ENCODE assay signal across 15 mouse cellular contexts in genomic region chr6:52630625-52631024, GRCm38 (mm10).
"Had no signal": no experiment of that assay in that cellular context is flagged by ENCODE, and none has a peak within 500 bp of the region (broad histone marks: within the 10 kb centered on the region; RNA-seq: fewer than 3 reads in every experiment).

No protein-coding gene starts in this region.

- H3K4me3 ChIP-seq: liver, embryonic 12.5 days; megakaryocyte, embryonic 14.5 days; midbrain, embryonic 13.5 days; midbrain, embryonic 15.5 days; neural tube, embryonic 12.5 days had no signal

- H3K27ac ChIP-seq: liver, embryonic 12.5 days; liver, embryonic 14.5 days; midbrain, embryonic 13.5 days; midbrain, embryonic 15.5 days; neural tube, embryonic 12.5 days had no signal

- H3K36me3 ChIP-seq: midbrain, embryonic 15.5 days had no signal

- H3K27me3 ChIP-seq: liver, embryonic 12.5 days; megakaryocyte, embryonic 14.5 days; midbrain, embryonic 13.5 days; midbrain, embryonic 15.5 days; neural tube, embryonic 12.5 days had no signal

- H3K9me3 ChIP-seq: liver, embryonic 12.5 days; megakaryocyte, embryonic 14.5 days; midbrain, embryonic 13.5 days; midbrain, embryonic 15.5 days; neural tube, embryonic 12.5 days had no signal

- H3K4me2 ChIP-seq: liver, embryonic 12.5 days; lung, embryonic 14.5 days; midbrain, embryonic 11.5 days; midbrain, embryonic 13.5 days; midbrain, embryonic 15.5 days; neural tube, embryonic 12.5 days had no signal

- H3K4me1 ChIP-seq: midbrain, embryonic 13.5 days; midbrain, embryonic 15.5 days; neural tube, embryonic 12.5 days had no signal

- ATAC-seq: liver, embryonic 12.5 days; midbrain, embryonic 13.5 days; midbrain, embryonic 15.5 days had no signal

- H3K9ac ChIP-seq: liver, embryonic 12.5 days; liver, embryonic 14.5 days; lung, embryonic 14.5 days; midbrain, embryonic 13.5 days; midbrain, embryonic 15.5 days; neural tube, embryonic 12.5 days had no signal

- DNase-seq: lung, adult 18-20 months; lung, embryonic 14.5 days; lung, postnatal 10 days; lung, postnatal 4 days; right cerebral cortex, postnatal 14 days; thymus, adult 18-20 months; thymus, postnatal 14 days; thymus, postnatal 36 days had no signal
